Mouse (Mus musculus): ENCODE results near the gene Atp6v1g3. TPM values are rescaled to one million over a fixed set of nuclear protein-coding genes. Genes with fewer than 3 reads are reported as not detected.

The Atp6v1g3 gene
- total RNA-seq (2021), result not detected
- long read RNA-seq, experiment 1, result 0 reads
- long read RNA-seq, experiment 2, result 0 reads

DNA sequence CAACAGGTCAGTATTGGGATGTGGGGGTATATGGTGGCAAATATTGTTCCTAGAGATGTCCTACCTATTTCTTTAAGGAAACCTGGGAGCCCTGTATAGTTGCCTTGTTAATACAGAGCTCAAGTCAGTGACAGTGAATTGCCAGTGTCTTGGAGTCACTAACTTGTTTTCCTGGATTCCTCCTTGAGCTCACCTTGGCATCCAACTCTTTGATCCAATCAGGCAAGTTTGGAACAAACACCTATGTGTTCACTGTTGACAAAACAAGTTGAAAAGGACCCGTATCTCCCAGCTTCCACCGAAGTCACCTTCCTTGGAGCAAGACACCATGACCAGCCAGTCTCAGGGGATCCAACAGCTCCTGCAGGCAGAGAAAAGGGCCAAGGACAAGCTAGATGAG is at the start of gene Atp6v1g3:
Gene Atp6v1g3 (plus strand): TSS at position 301 of the 400 bp plus-strand sequence.
- no peak for DNase-seq (ENCODE audit: low spot score in 2 of 2)

DNA sequence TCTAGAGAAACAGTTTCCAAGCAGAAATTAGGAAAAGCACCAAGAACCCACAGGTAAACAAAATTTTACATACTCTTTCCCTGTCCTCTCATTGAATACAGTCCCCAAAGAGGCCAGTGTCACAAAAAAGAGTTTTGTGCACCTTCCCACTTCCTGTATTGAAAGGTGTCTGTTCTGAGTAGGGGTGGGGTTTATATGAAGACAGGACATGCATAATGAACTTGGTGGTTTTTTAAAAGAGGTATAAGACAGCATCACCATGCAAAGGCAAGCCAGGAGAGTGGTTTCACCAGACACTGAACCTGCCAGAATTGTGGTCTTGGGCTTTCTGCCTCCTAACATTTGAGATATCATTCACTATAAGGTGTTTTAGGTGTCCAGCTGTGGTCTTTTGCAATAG is 40.5 kb upstream of the Atp6v1g3 start:
- no peak for DNase-seq (ENCODE audit: low spot score in 2 of 2)

DNA sequence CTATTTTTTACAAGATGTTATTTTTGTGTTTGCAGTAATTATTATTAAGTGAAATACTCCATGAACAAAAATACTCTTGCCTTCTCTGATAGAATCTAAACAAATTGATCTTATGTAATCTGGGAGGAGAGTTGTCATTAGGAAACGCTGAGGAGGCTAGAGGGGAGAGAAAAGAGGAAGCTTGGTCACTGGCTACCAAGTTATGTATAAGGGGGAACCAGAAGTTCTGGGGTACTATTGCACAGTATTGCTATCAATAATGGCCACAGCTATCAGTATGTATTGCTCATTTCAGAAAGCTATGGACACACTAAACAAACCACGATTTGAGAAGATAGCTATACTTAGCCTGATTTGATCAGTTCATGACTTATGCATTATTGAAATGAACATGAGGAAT is 36.3 kb upstream of the Atp6v1g3 start:
- DNase-seq (ENCODE audit: low spot score in 2 of 2), result no peak

DNA sequence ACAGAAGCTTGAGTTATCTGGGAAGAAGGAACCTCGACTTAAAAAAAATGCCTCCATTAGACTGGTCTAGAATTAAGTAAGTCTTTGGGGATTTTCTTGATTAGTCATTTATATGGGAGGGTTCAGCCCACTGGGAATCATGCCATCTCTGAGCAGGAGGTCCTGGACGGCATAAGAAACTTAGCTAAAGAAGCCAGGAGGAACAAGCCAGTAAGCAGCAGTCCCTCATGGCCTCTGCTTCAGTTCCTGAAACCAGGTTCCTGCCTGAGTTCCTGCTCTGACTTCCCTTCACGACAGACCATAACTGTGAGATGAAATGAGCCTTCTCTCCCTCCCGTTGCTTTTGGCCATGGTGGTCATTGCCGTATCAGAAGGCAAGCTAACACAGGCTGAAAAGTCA is 29.6 kb upstream of the Atp6v1g3 start:
- DNase-seq (ENCODE audit: low spot score in 2 of 2), result no peak

DNA sequence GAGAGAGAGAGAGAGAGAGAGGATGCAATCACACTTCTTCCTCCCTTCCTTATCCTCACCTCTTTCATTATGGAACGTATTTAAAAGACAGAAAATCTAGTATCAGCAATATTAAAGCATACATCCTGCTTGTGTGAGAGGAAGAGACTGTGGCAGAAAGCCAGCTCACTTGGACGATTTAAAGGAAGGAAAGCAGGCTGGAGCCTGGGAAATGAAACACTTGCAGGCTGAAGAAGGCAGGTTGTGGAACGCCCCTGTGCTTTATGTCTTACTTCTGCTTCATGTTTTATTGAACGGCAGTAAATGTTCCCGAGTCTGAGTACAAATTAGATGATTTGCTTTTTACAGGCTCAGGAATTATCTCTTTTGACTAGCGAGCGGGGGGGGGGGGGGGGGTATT is 29.1 kb upstream of the Atp6v1g3 start:
- peak; percentile 12 to 46 for DNase-seq (ENCODE audit: low spot score in 2 of 2)

DNA sequence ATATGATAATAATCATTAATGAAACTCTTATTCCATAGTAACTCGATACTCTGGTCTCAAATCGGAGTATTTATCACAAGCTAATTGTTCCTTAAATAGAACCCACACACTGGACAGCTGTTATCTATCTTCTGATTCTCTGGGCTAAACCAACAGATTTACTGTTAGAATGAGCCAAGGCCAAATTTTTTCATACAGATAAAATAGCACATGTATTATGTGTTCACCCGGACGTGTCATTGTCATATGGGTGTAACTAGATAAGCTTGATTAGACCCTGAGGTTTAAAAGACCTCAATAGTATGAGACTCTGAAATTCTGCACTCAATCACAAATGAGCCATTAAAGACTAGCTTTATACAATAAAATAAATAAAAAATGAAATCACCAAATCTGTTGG is 28.4 kb upstream of the Atp6v1g3 start:
- peak in 1 of 2 experiments; percentile 5 for DNase-seq (ENCODE audit: low spot score in 2 of 2)

DNA sequence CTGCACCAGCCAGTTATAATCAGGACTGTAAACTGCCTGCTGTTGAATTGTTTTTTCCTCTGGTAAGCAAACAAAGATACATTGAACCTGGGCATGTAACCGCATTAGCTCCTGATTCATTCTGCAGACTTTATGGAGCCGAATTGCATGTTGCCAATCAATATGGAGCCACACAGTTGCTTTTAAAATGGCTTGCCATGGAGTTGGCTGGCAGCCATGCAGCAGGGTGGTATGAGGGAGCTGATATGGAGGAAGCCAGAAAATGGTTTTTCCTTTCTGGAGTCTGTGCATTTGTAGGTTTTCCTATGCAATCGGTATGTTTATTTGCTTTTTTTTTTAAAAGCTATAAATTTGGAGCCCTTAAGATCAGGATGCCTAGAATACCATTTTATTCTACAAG is 28.0 kb upstream of the Atp6v1g3 start:
- DNase-seq (ENCODE audit: low spot score in 2 of 2), result peak; percentile 14 to 34

DNA sequence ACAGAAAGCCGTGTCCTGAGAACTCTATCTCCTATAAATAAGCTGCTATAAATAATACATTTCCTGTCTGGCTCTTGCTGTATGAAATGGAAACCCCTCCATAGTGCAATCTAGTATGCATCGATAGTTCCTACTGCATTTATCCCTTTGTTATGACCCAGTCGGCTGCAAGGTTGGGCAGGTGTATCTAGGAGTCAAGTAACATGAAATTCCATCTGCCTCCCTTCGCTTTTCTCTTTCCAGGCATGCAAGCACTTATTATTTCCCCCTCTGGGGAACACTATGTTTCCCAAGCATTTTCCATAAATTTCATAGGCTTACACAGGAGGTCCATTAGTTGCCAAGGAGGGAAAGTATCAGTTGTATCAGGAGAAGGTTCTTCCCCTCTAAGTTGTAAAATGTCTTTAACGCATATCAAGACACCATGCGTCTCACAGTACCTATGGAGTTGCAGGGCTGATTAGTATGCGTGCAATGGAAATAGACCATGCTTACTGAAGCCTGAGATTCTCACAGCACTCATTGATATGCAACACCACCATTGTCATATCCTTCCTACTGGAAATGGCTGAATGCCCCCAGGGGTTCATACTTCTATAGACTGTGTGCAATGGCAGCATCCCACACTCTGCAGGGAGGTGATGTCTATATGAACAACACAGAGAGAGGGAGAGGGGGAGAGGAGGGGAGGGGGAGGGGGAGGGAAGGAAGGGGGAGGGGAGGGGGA is 26.9 kb upstream of the Atp6v1g3 start:
- no peak for DNase-seq (ENCODE audit: low spot score in 2 of 2)

DNA sequence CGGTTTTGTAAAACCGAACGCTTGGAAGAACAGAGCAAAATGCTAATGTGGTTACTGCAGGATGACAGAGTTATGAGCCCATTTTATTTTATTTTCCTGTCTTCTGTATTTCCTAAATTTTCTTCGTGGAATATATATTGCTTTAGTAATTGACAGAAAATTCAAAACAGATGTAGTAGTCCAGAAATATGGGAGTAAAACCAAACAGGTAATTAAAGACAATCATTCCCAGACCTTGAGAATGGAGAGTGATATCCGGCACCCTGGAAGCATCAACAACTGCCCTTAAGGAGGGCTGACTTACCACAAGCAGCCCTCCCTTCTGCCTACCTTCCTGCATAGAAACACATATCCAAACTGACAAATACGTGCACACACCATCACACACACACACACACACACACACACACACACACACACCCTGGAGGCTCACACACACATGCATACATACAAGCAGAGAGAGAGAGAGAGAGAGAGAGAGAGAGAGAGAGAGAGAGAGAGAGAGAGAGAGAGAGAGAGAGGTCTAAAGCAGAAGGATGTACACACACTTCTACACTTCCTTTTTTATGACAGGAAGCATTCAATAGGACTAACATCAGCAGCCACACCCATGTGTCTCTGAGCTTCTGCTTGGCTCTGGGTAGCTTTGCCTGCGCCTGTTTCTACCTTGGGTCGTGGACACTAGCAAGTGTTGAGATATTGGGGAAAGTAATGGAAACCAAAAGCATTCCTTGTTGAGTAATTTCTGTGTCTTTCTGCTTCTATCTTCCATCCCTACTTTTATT is 25.6 kb upstream of the Atp6v1g3 start:
- DNase-seq (ENCODE audit: low spot score in 2 of 2), result no peak

DNA sequence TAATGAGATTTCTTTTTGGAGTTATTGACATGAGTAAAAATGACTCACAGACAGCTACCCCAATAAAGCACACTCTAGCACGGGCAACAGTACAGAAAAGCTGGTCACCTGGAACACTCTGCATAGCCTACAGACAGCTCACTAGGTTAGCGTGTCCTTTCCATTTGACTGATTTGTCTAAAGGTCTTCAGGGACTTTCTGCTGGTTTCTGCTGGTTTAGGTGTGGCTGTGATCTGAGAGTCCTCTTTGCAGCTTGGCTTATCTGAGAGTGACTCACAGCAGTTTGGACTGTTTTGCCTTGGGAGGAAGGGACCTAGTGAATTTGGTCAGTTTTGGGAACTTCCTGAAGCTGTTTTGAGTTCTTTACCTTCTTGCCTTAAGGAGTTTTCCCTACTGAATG is 24.8 kb upstream of the Atp6v1g3 start:
- DNase-seq (ENCODE audit: low spot score in 2 of 2), result no peak

DNA sequence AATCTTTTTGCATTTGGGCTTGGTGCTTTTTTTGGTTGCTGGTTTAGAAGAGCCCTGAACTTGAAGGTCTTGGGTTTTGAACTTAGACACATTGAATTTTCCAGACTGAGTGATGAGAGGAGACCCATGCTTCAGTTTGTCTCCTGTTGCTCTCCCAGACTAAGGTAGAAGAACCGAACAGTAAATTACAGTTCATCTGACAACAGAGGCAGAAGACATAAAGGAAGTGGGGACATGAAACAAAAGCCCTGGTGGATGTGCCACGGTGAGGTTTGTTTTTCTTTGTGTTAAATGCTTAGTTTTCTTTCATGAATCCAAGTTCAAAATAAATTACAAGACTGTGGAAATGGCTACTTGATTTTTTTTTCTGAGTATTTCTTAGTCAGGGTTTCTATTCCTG is 22.6 kb upstream of the Atp6v1g3 start:
- DNase-seq (ENCODE audit: low spot score in 2 of 2), result no peak

DNA sequence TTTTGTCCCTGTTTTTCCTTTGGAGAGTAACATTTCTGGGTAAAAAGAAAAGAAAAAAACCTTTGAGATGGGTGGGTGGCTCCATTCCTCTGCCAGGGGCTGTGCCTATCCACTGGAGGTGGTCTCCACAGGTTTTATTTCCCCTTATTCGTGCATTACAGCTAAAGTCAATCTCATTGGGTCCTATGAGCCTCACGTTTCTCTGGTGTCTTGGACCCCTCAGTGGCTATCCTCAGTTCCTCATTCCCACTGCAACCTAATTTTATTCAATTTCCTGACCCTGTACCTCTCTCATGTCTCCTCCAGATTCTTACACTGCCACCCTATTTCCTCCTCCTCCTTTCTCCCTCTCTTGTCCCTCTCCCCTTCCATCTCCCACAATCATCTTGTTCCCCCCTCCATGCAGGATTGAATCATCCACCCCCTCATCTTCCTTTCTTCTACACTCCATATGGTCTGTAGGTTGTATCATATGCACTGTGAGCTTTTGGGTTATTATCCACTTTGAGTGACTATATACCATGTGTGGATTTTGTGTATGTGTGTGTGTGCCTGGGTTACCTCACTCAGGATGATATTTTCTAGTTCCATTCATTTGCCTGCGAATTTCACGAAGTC is 17.3 kb upstream of the Atp6v1g3 start:
- DNase-seq (ENCODE audit: low spot score in 2 of 2), result no peak

DNA sequence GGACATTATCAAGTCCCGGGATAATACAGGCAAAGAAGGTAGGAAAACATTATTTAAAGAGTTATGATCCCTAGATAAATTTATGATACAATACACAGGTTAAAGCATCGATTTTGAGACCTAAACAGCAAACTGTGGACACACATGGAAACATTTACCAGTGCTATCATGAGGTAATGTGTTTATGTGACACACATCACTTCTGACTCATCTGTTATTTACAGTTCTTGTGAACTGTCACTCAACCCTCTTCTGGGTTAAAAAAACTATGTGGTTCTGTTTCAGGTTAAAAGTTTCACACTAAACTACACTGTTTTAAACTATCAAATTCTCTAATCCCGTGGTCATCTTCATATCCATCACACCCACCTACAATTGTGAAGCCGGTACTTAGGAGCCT is 14.8 kb upstream of the Atp6v1g3 start:
- no peak for DNase-seq (ENCODE audit: low spot score in 2 of 2)

DNA sequence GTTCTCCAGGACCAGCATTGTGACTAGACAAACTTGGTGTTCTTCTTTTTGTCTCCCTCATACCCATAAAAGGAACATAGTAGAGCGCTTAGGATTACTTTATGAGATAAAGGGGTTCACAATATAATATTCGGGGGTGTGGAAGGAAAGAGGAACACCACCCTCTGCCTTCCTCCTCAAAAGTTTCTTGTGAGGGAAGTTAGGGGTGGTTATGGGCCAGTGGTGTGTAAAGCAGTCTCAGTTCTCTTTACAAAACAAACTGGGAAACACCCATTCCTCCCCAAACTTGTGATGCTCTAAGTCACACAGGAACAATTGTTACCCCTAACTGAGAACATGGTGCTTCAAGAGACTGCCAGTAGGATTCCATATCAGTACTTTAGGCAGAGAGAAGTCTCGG is 12.0 kb upstream of the Atp6v1g3 start:
- no peak for DNase-seq (ENCODE audit: low spot score in 2 of 2)

DNA sequence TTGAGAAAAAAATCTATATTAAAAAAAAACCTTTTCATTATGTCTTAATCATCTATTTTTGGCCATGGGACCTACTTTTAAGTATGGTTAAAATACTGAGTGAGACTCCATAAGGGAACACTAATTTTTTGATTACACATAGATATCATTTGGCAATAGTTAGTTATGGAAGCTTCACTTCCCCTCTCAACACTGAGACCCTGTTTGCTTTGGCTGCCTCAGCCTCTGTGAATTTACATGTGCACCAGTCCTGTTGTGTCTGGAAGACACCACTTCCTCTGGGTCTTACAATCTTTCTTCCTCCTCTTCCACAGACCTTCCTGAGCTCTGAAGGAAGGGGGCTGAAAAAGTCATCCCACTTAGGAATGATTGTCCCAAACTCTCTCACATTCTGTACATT is 11.1 kb upstream of the Atp6v1g3 start:
- DNase-seq (ENCODE audit: low spot score in 2 of 2), result no peak

DNA sequence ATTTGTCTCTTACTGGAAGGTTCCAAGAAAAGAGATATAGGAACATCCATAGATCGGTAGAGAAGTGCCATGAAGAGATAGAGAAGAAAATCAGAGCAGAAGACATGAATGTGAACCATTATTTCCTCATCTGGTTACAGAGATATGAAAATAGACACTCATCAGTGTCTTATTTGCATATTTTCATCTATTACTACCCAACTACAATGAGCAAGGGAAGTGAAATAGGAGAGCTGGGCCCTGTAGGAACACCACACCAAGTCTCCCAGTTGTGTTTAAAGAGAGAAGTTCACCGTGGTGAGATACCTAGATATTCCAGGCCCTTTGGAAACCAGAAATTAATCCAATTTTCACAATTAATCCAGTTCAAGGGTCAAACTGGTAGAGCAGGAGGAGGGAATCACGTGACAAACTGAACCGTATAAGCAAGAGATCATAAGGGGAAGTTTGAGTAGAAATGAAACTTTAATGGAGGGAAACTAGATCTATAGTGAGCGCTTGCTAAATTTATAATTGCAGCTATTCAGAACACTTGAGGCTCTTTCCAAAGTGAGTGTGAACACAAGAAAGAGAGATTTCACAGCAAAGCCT is 6.0 kb upstream of the Atp6v1g3 start:
- DNase-seq (ENCODE audit: low spot score in 2 of 2), result no peak

DNA sequence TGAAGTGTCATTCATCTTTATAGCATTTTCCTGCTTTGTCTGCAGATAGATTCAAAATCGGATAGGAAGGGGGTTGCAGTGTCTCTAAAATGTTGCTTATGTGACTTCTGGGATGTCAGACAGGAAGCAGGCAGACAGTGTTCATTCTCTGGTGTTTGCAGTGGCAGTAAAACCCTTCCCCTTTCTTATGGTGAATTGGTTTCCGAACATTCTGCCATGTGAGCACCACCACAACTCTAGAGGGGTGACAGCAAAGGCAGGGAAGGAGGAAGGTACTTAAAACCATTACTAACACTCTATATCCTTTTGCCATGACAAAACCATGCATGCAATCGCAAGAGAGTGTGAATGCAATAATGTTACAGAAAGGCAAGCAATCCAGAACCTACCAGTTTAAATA is 1.4 kb downstream of the Atp6v1g3 start:
- no peak for DNase-seq (ENCODE audit: low spot score in 2 of 2)

DNA sequence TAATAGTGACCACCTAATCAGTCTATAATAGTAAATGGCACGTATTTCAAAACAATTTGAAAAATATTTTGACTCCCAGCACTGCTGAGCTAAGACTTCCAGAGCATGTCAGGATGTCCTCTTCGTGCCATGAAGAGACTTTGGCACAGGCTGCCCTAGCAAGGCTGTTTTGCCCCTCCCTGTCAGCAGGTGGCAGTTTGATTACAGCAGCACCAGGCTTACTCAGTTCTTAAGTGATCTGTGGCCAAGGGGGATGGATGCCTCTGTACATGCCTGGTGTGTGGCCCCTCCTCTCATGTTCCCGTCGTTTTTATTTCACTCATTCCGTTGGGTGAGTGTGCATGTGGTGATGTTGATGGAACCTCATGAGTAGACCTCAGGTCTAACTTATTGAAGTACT is 2.3 kb downstream of the Atp6v1g3 start:
- DNase-seq (ENCODE audit: low spot score in 2 of 2), result no peak

DNA sequence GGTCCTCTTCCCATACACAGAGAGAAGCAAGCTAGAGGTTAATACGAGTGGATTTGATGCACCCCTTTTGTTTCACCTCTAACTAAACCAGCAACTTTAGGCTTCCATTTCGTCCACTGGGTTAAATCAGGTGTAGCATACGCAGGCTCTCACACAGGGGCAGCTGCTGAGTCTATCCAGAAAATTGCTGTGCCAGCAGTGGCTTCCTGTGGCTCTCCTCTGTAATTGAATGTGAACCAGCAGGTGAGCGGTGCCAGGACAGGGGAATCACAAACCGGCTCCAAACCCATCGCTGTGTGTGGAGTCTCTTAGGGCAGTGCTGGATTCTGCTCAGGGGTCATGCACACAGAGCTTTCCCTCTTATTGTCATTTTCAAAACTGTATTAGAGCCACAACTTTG is 7.6 kb downstream of the Atp6v1g3 start:
- DNase-seq (ENCODE audit: low spot score in 2 of 2), result no peak

DNA sequence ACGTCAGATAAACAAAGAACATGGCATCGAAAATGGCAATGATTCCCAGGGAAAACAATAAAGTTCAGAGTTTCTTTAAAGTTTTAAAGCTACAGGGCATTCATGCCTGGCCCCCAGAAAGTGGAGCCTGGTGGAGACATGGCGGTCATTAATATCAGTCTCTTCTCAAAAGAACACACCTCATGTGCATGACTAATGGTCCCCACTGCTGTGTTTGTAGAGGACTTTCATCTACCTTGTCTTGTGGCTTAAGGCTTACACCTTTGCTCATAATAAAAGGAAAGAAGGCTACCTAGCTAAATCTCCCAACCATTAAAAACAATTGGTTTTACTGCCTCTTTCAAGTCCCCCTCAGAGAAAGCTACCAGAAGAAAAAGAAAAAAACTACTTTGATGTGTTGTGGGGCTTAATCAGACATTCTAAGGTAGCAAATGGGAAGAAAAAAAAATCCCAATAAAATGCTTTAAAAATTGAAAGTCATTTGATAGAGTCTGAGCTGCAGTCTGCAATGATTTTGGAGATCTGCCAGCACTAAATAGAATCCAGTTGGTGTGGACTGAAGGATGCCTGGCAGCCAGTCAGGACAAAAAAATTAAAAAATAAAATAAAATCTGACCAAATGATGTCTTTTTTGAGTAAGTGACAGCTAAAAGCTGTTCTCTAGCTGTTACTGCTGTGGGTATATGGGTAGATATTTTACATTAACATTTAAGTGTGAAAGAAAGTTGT is 9.0 kb downstream of the Atp6v1g3 start:
- DNase-seq (ENCODE audit: low spot score in 2 of 2), result peak in 1 of 2 experiments; percentile 60

DNA sequence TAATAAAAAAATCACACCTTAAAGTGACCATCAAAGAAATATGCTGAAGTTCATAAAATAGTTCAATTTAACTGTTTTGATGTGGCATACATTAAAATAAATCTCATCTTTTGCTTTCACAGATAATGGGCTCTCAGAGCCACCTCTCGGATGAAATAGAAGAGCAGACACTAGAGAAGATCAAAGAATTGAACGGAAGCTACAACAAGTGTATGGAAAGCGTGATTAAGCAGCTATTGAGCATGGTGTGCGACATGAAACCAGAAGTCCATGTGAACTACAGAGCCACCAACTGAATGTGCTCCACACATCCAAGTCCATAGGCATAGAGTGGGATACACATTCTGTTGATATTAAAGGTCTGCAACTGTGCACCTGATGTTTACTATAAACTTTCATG is 14.1 kb downstream of the Atp6v1g3 start:
- no peak for DNase-seq (ENCODE audit: low spot score in 2 of 2)
